ENCODE assay signal across 8 mouse cellular contexts in genomic region chr19:19110011-19110768, GRCm38 (mm10). TPM values are rescaled to one million over a fixed set of nuclear protein-coding genes. Genes with fewer than 3 reads are reported as not detected.
A peak's percentile ranks its signal among the peaks of the same experiment; 100 is the strongest.
DNase-seq lines count a peak whose midpoint lies in the region; ATAC-seq and TF ChIP-seq lines count a peak whose summit lies in the region.

No protein-coding gene starts in this region.

- peak overlapping the region; percentile 86 for H3K4me2 ChIP-seq in forebrain, embryonic 11.5 days (ENCODE audit: low read depth, low read length, severe bottlenecking)
- peak overlapping the region; percentile 60 for H3K4me2 ChIP-seq in lung, postnatal 0 days (replicated peaks; ENCODE audit: low read depth, low read length)

- intact Hi-C loops in heart, postnatal 36 days (cut with DNase I), result no loop called here

- no peaks in the 10 kb centered on the region for H3K36me3 ChIP-seq in C2C12 (ENCODE audit: control insufficient read depth, insufficient read depth)
- H3K36me3 ChIP-seq in forebrain, embryonic 11.5 days (ENCODE audit: control insufficient read depth, insufficient read depth, low read length), result no peaks in the 10 kb centered on the region
- no peaks in the 10 kb centered on the region for H3K36me3 ChIP-seq in lung, postnatal 0 days (ENCODE audit: insufficient read depth, low read length)

- no peaks in the 10 kb centered on the region for H3K9me3 ChIP-seq in forebrain, embryonic 11.5 days (ENCODE audit: control insufficient read depth, low read length)
- no peaks in the 10 kb centered on the region for H3K9me3 ChIP-seq in lung, postnatal 0 days (ENCODE audit: low read length)

- WGBS in forebrain, embryonic 11.5 days, result 1% methylated on average over 49 of the region's 49 CpGs
- WGBS in lung, postnatal 0 days, result under 1% methylated on average over 49 of the region's 49 CpGs

- ATAC-seq in forebrain, embryonic 11.5 days (replicated peaks; ENCODE audit: low FRiP score), result peak; percentile 72
- peak; percentile 27 for ATAC-seq in lung, postnatal 0 days

- H3K79me3 ChIP-seq in C2C12 (ENCODE audit: low read depth), result peaks cover 2% of the 10 kb centered on the region

- H3K27me3 ChIP-seq in C2C12 (ENCODE audit: control insufficient read depth, insufficient read depth, insufficient read length), result no peaks in the 10 kb centered on the region
- peaks cover 14% of the 10 kb centered on the region; the same call in 1 of the 2 replicates for H3K27me3 ChIP-seq in forebrain, embryonic 11.5 days (ENCODE audit: control insufficient read depth, insufficient read depth, low read length)
- H3K27me3 ChIP-seq in lung, postnatal 0 days (replicated peaks; ENCODE audit: insufficient read depth, low read length), result 0 out of 2 replicates have a peak, but pooled peaks cover 11% of the 10 kb centered on the region

- TF ChIP-seq CTCF in C2C12 (IDR thresholded peaks at IDR 0.05; ENCODE audit: control insufficient read depth, insufficient read depth, insufficient read length), result no peak
- TF ChIP-seq CTCF in lung, postnatal 0 days (IDR thresholded peaks at IDR 0.05), result no peak

- no peak overlapping the region for H3K27ac ChIP-seq in forebrain, embryonic 11.5 days (ENCODE audit: low read depth, low read length)
- H3K27ac ChIP-seq in lung, postnatal 0 days (ENCODE audit: low read length), result no peak overlapping the region

- H3K4me3 ChIP-seq in C2C12 (ENCODE audit: insufficient read depth, poor library complexity, severe bottlenecking), result peak overlapping the region; percentile 30
- peak overlapping the region; percentile 48 for H3K4me3 ChIP-seq in forebrain, embryonic 11.5 days (ENCODE audit: low read depth, low read length)
- peak overlapping the region; percentile 44 for H3K4me3 ChIP-seq in lung, postnatal 0 days (ENCODE audit: low read depth, low read length)

- no peaks in the 10 kb centered on the region; the same call in 1 of the 2 replicates for H3K4me1 ChIP-seq in forebrain, embryonic 11.5 days (replicated peaks; ENCODE audit: control insufficient read depth, insufficient read depth, low read length)
- peaks cover 7% of the 10 kb centered on the region; the same call in 1 of the 2 replicates for H3K4me1 ChIP-seq in lung, postnatal 0 days (ENCODE audit: insufficient read depth, low read depth, low read length)

- TF ChIP-seq EP300 in lung, postnatal 0 days (IDR thresholded peaks at IDR 0.05), result no peak

- peak overlapping the region; percentile 59 for H3K9ac ChIP-seq in forebrain, embryonic 11.5 days (ENCODE audit: low read length)
- H3K9ac ChIP-seq in lung, postnatal 0 days (replicated peaks; ENCODE audit: low read depth), result no peak overlapping the region

- H3K79me2 ChIP-seq in C2C12 (ENCODE audit: control insufficient read depth, insufficient read depth), result peaks cover 7% of the 10 kb centered on the region

- H3ac ChIP-seq in C2C12 (ENCODE audit: control insufficient read depth, insufficient read length, low read depth), result peak overlapping the region; percentile 6

- DNase-seq in adrenal gland, postnatal 14 days, result peak; percentile 60
- peak; percentile 73 for DNase-seq in forebrain, embryonic 11.5 days (ENCODE audit: low spot score)
- peak; percentile 15 to 25 for DNase-seq in heart, postnatal 36 days
- DNase-seq in layer of hippocampus, postnatal 25 days (ENCODE audit: extremely low spot score in 1 of 2, low spot score in 1 of 2), result peak; percentile 24 to 35
- peak; percentile 40 for DNase-seq in lung, postnatal 0 days (ENCODE audit: low spot score)
- peak; percentile 48 for DNase-seq in right cerebral cortex, postnatal 14 days
- no peak for DNase-seq in T-cell, adult 2 months (ENCODE audit: low spot score)

TF ChIP-seq in C2C12, 6 proteins besides CTCF, POLR2A, EP300 and RAD21:
- TF ChIP-seq MYOD1 (IDR thresholded peaks at IDR 0.05; ENCODE audit: control insufficient read depth, insufficient read length, low read depth) (no peak), MAX (IDR thresholded peaks at IDR 0.05) (no peak), CEBPB (IDR thresholded peaks at IDR 0.05; ENCODE audit: low read depth) (no peak), MYOG (IDR thresholded peaks at IDR 0.05; ENCODE audit: control insufficient read depth, extremely low read depth, insufficient read length) (no peak), FOSL1 (IDR thresholded peaks at IDR 0.05; ENCODE audit: insufficient read depth, low read length, poor library complexity, severe bottlenecking) (no peak), USF1 (IDR thresholded peaks at IDR 0.05; ENCODE audit: low read depth) (no peak)

RNA-seq across cellular contexts. Expression of gene Rorb, which starts 0.8 kb away (rescaled TPM):
- 0.06 TPM for polyA plus RNA-seq in C2C12 (2012; fragmentation: generic; extraction: Trizol)
- 0.37 and 0.56 TPM in 2 replicates for total RNA-seq in adrenal gland, postnatal 14 days (2021)
- 4.2 and 4.4 TPM in 2 replicates for polyA plus RNA-seq in forebrain, embryonic 11.5 days (2014; fragmentation: Nextera tagmentation; extraction: Ambion mirVana)
- under 1 TPM; 0.43 to 0.47 TPM for total RNA-seq in heart, postnatal 36 days (2021)
- total RNA-seq in layer of hippocampus, postnatal 25 days (2021), result 10 to 100 TPM; 16.7 to 20.8 TPM
- polyA plus RNA-seq in lung, postnatal 0 days (2015; fragmentation: Nextera tagmentation; extraction: Ambion mirVana), result 0.14 and 0.23 TPM in 2 replicates

Comparison
In these comparisons a context has a peak if more than half of its experiments do, and no peak if none do; other contexts are left out.
1. RNA of gene Rorb, which starts 0.8 kb away (total RNA-seq): 16.7 to 20.8 TPM in layer of hippocampus, postnatal 25 days; 0.43 to 0.47 TPM in heart, postnatal 36 days and 0.37 to 0.56 TPM in adrenal gland, postnatal 14 days; every median in the first group is over 10 times any median in the second.
2. Peak in every context shown above with its lines, with median percentiles within 50 percentile points of each other: H3K4me3 ChIP-seq.